Comparison of ENCODE assay signal across 21 mouse cellular contexts in genomic region chr11:35327899-35328298, GRCm38 (mm10).
DNase-seq lines count a peak whose midpoint lies in the region; ATAC-seq and TF ChIP-seq lines count a peak whose summit lies in the region.
"Had no signal": no experiment of that assay in that cellular context is flagged by ENCODE, and none has a peak within 500 bp of the region (broad histone marks: within the 10 kb centered on the region; RNA-seq: fewer than 3 reads in every experiment).

No protein-coding gene starts in this region.

- ATAC-seq in heart, postnatal 0 days (ENCODE audit: insufficient read depth, low read depth), result no peak; the same call in 1 of the 2 replicates
- ATAC-seq: inflammation-experienced regulatory T-cells, adult 6 months; Patski had no signal

- no peak overlapping the region for H3K4me2 ChIP-seq in heart, postnatal 0 days (ENCODE audit: low read depth, low read length)
- H3K4me2 ChIP-seq in CH12.LX (ENCODE audit: insufficient read depth, low read depth, poor library complexity, severe bottlenecking), result no peak overlapping the region
- H3K4me2 ChIP-seq: limb, embryonic 13.5 days; liver, embryonic 15.5 days had no signal

- no peaks in the 10 kb centered on the region for H3K79me2 ChIP-seq in CH12.LX (replicated peaks; ENCODE audit: control insufficient read depth, extremely low read depth, insufficient read depth, poor library complexity, severe bottlenecking)

- H3K36me3 ChIP-seq in heart, postnatal 0 days (replicated peaks; ENCODE audit: control insufficient read depth, insufficient read depth, low read length), result no peaks in the 10 kb centered on the region
- H3K36me3 ChIP-seq in CH12.LX (replicated peaks in 1 of 2; ENCODE audit: control insufficient read depth in 1 of 2, insufficient read depth in 1 of 2, low read length in 1 of 2), result no peaks in the 10 kb centered on the region
- H3K36me3 ChIP-seq: limb, embryonic 13.5 days; liver, embryonic 15.5 days had no signal

- in situ Hi-C loops in CH12.LX (cut with MboI; ENCODE audit: low pct_ligation_motif_present, low pct_unique_long_range_greater_than_20kb, low sequenced_read_pairs), result no loop called here

- no peaks in the 10 kb centered on the region for H3K4me1 ChIP-seq in heart, postnatal 0 days (ENCODE audit: control insufficient read depth, insufficient read depth)
- no peaks in the 10 kb centered on the region for H3K4me1 ChIP-seq in CH12.LX (ENCODE audit: control insufficient read depth in 1 of 2, insufficient read depth in 2 of 2)
- H3K4me1 ChIP-seq: liver, embryonic 15.5 days had no signal

- no peak overlapping the region for H3K27ac ChIP-seq in heart, postnatal 0 days (ENCODE audit: low read depth)
- H3K27ac ChIP-seq in CH12.LX (ENCODE audit: insufficient read depth, low read depth), result no peak overlapping the region
- H3K27ac ChIP-seq: limb, embryonic 13.5 days; liver, embryonic 15.5 days; macrophage had no signal

- peak; percentile 42 for TF ChIP-seq RAD21 in CH12.LX (IDR thresholded peaks at IDR 0.05; ENCODE audit: low read depth, low read length)

- dilution Hi-C loops in CH12.LX (cut with MboI; ENCODE audit: extremely low pct_ligation_motif_present, extremely low pct_unique_long_range_greater_than_20kb, low sequenced_read_pairs), result no loop called here

- peak; percentile 38 for DNase-seq in heart, postnatal 0 days (ENCODE audit: low spot score)
- DNase-seq in heart, adult 8-10 months (ENCODE audit: low spot score), result no peak
- peak; percentile 2 for DNase-seq in lung, postnatal 36 days
- no peak for DNase-seq in lung, postnatal 10 days
- DNase-seq in CH12.LX (ENCODE audit: extremely low read depth) (peak; percentile 10), NIH3T3 (ENCODE audit: low read depth) (peak; percentile 29)
- DNase-seq in kidney, postnatal 4 days, result no peak
- DNase-seq in left cerebral cortex, adult 9 months (ENCODE audit: low spot score in 2 of 2), result no peak
- DNase-seq: adrenal gland, postnatal 14 days; cerebellum, adult 11 months; cerebellum, postnatal 10 days; gastrocnemius, postnatal 10 days; kidney, adult 9 months; kidney, postnatal 25 days; right cerebral cortex, adult 18-20 months; thymus, postnatal 4 days had no signal

- peak; percentile 11; the same call in 1 of the 2 replicates for TF ChIP-seq CTCF in heart, postnatal 0 days (IDR thresholded peaks at IDR 0.05; ENCODE audit: low read depth)
- peak in 1 of 2 experiments; percentile 44; a peak in 2 of 4 replicates for TF ChIP-seq CTCF in CH12.LX (conservative IDR thresholded peaks at IDR 0.05 in 1 of 2, IDR thresholded peaks at IDR 0.05 in 1 of 2; ENCODE audit: low read depth in 2 of 2, low read length in 2 of 2)

- H3K4me3 ChIP-seq in heart, postnatal 0 days (ENCODE audit: low read depth, low read length), result no peak overlapping the region
- H3K4me3 ChIP-seq in CH12.LX (replicated peaks in 1 of 3; ENCODE audit: low read depth in 2 of 3, low read length in 2 of 3, poor library complexity in 1 of 3), result no peak overlapping the region
- H3K4me3 ChIP-seq: limb, embryonic 13.5 days; liver, embryonic 15.5 days had no signal

- no peaks in the 10 kb centered on the region for H3K9me3 ChIP-seq in heart, postnatal 0 days (replicated peaks; ENCODE audit: control insufficient read depth, low read length)
- no peaks in the 10 kb centered on the region for H3K9me3 ChIP-seq in CH12.LX (replicated peaks; ENCODE audit: low read length)
- H3K9me3 ChIP-seq: limb, embryonic 13.5 days; liver, embryonic 15.5 days had no signal

- no peaks in the 10 kb centered on the region for H3K27me3 ChIP-seq in heart, postnatal 0 days (ENCODE audit: control insufficient read depth, insufficient read depth, low read length)
- peaks cover 14% of the 10 kb centered on the region for H3K27me3 ChIP-seq in CH12.LX (replicated peaks)
- H3K27me3 ChIP-seq: liver, embryonic 15.5 days; Patski had no signal

- TF ChIP-seq EP300 in heart, postnatal 0 days (IDR thresholded peaks at IDR 0.05; ENCODE audit: low read depth), result no peak
- TF ChIP-seq EP300 in CH12.LX (IDR thresholded peaks at IDR 0.05; ENCODE audit: low read length), result no peak

- H3K9ac ChIP-seq in heart, postnatal 0 days (replicated peaks; ENCODE audit: low read depth, low read length), result no peak overlapping the region
- H3K9ac ChIP-seq in CH12.LX (ENCODE audit: insufficient read depth, low read depth), result no peak overlapping the region
- H3K9ac ChIP-seq: limb, embryonic 13.5 days; liver, embryonic 15.5 days had no signal

- 54% methylated on average over 1 of the region's 1 CpGs for WGBS in heart, postnatal 0 days

- TF ChIP-seq POLR2A in CH12.LX (IDR thresholded peaks at IDR 0.05; ENCODE audit: low read depth, low read length), result no peak

TF ChIP-seq in CH12.LX, 34 proteins besides CTCF, POLR2A, EP300 and RAD21:
- TF ChIP-seq SMC3 (IDR thresholded peaks at IDR 0.05; ENCODE audit: low read depth, low read length) (peak; percentile 38), IRF4 (IDR thresholded peaks at IDR 0.05; ENCODE audit: low read depth, low read length) (no peak), JUND (conservative IDR thresholded peaks at IDR 0.05; ENCODE audit: low read depth, low read length) (no peak)

Comparison
In these comparisons a context has a peak if more than half of its experiments do, and no peak if none do; other contexts are left out.
1. DNase-seq: peak in heart, postnatal 0 days (single experiment), lung, postnatal 36 days (single experiment), CH12.LX (single experiment) and NIH3T3 (single experiment); none in heart, adult 8-10 months (single experiment), lung, postnatal 10 days (single experiment), kidney, postnatal 4 days (0 of 2) and left cerebral cortex, adult 9 months (0 of 2).